8 mouse cellular contexts compared by ENCODE assay signal in the genomic region with DNA sequence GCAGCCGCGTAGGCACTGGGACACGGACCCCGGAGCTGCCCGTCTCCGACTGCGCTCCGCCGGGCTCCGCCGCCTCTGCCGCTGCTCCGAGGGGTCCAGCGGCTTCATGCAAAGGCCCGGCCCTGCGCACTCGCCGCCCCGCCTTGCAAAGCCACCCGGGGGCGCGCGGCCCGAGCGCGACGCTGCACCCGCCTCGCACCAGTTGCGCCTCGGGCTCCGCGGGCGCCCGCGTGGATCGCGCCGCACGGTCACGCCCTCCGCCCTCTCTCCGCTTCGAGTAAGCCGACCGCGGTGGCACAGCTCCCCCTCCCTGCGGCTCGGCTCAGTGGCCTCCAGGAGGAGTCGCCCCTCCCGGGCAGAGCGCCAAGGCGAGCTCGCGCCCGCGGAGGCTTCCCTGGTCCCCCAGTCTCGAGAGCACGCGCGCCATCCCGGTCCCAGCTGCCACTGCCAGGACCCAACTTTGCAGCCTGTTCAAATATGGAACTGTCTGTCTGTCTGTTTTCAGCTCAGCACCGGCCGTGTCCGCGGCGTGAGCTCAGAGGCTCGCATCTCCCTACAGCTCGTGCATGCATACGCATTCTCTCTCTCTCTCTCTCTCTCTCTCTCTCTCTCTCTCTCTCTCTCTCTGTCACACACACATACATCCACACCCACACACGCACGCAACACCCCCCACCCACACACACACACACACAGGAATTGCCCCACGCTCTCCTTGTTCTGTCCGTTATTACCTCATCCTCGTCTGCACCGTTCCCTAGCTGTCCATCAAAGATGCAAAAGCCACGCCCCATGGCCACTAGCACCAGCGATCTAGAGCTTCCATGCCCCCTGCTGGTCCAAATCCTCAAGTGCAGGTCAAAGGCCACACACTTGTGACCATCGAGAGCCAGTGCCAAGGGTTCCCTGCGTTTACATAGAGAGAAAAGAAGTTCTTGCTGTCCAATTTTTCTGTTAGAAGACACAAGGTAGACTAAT. TPM values are rescaled to one million over a fixed set of nuclear protein-coding genes. Genes with fewer than 3 reads are reported as not detected.
DNase-seq lines count a peak whose midpoint lies in the region; ATAC-seq and TF ChIP-seq lines count a peak whose summit lies in the region.

A gene (minus strand): TSS at position 85 of the 978 bp plus-strand sequence.

- intact Hi-C loops in heart, postnatal 36 days (cut with DNase I), result loop anchor here (5.0 kb wide), 2 partner anchors 34 to 69 kb away; no protein-coding TSS in a partner anchor

- H3K27me3 ChIP-seq in forebrain, embryonic 16.5 days (replicated peaks; ENCODE audit: control insufficient read depth, insufficient read depth, low read length), result no peaks in the 10 kb centered on the region
- no peaks in the 10 kb centered on the region for H3K27me3 ChIP-seq in lung, embryonic 14.5 days (ENCODE audit: insufficient read depth, low read length)
- no peaks in the 10 kb centered on the region; the same call in 1 of the 2 replicates for H3K27me3 ChIP-seq in thymus, adult 2 months (ENCODE audit: control insufficient read depth, insufficient read depth, low read length)

- under 1% methylated on average over 58 of the region's 80 CpGs for WGBS in forebrain, embryonic 16.5 days
- under 1% methylated on average over 80 of the region's 80 CpGs for WGBS in lung, embryonic 14.5 days
- under 1% methylated on average over 80 of the region's 80 CpGs for WGBS in olfactory bulb, adult 2 months
- under 1% methylated on average over 80 of the region's 80 CpGs for WGBS in thymus, adult 2 months

- peaks cover 25% of the 10 kb centered on the region for H3K4me1 ChIP-seq in forebrain, embryonic 16.5 days (replicated peaks; ENCODE audit: control insufficient read depth, insufficient read depth, low read length)
- 0 out of 2 replicates have a peak, but pooled peaks cover 7% of the 10 kb centered on the region for H3K4me1 ChIP-seq in lung, embryonic 14.5 days (ENCODE audit: insufficient read depth)
- H3K4me1 ChIP-seq in olfactory bulb, adult 2 months (ENCODE audit: control insufficient read depth, insufficient read depth, low read length), result peaks cover 8% of the 10 kb centered on the region
- no peaks in the 10 kb centered on the region; the same call in 1 of the 2 replicates for H3K4me1 ChIP-seq in thymus, adult 2 months (replicated peaks; ENCODE audit: control insufficient read depth, insufficient read depth, low read length)

- TF ChIP-seq CTCF in layer of hippocampus, adult 2 months (conservative IDR thresholded peaks at IDR 0.05), result peak; percentile 81
- peak; percentile 98 for TF ChIP-seq CTCF in lung, embryonic 14.5 days (IDR thresholded peaks at IDR 0.05; ENCODE audit: low read depth)
- TF ChIP-seq CTCF in olfactory bulb, adult 2 months (IDR thresholded peaks at IDR 0.05; ENCODE audit: insufficient read depth, low read depth, low read length), result peak; percentile 90
- TF ChIP-seq CTCF in thymus, adult 2 months (IDR thresholded peaks at IDR 0.05; ENCODE audit: borderline replicate concordance, control insufficient read depth, extremely low read depth, insufficient read depth, low read length, poor library complexity), result peak; percentile 87

- peak; percentile 89 for ATAC-seq in forebrain, embryonic 16.5 days
- peak; percentile 92 for ATAC-seq in lung, embryonic 14.5 days (ENCODE audit: insufficient read depth)

- peak within 1 kb of the TSS; percentile 86 for H3K9ac ChIP-seq in forebrain, embryonic 16.5 days (replicated peaks; ENCODE audit: low read depth, low read length)
- H3K9ac ChIP-seq in lung, embryonic 14.5 days, result peak within 1 kb of the TSS; percentile 83

- H3K9me3 ChIP-seq in forebrain, embryonic 16.5 days (ENCODE audit: control insufficient read depth, low read length), result no peaks in the 10 kb centered on the region
- H3K9me3 ChIP-seq in lung, embryonic 14.5 days (ENCODE audit: low read depth, low read length), result no peaks in the 10 kb centered on the region

- peak within 1 kb of the TSS; percentile 88 for H3K27ac ChIP-seq in forebrain, embryonic 16.5 days (ENCODE audit: low read length)
- peak within 1 kb of the TSS; percentile 97 for H3K27ac ChIP-seq in layer of hippocampus, adult 2 months
- H3K27ac ChIP-seq in lung, embryonic 14.5 days (ENCODE audit: low read depth), result peak within 1 kb of the TSS; percentile 93
- peak within 1 kb of the TSS; percentile 64 for H3K27ac ChIP-seq in olfactory bulb, adult 2 months (ENCODE audit: insufficient read depth, low read depth, low read length)
- H3K27ac ChIP-seq in thymus, adult 2 months (ENCODE audit: control insufficient read depth, insufficient read depth, low read length), result no peak within 1 kb of the TSS

- H3K4me2 ChIP-seq in forebrain, embryonic 16.5 days (ENCODE audit: low read length), result peak within 1 kb of the TSS; percentile 78
- peak within 1 kb of the TSS; percentile 89 for H3K4me2 ChIP-seq in lung, embryonic 14.5 days

- H3K4me3 ChIP-seq in forebrain, embryonic 16.5 days (replicated peaks; ENCODE audit: low read length), result peak within 1 kb of the TSS; percentile 74
- peak within 1 kb of the TSS; percentile 62 for H3K4me3 ChIP-seq in layer of hippocampus, adult 2 months
- H3K4me3 ChIP-seq in lung, embryonic 14.5 days (ENCODE audit: low read depth, low read length), result peak within 1 kb of the TSS; percentile 72
- peak within 1 kb of the TSS; percentile 69 for H3K4me3 ChIP-seq in olfactory bulb, adult 2 months (ENCODE audit: insufficient read depth, low read depth, low read length)
- H3K4me3 ChIP-seq in thymus, adult 2 months (ENCODE audit: control insufficient read depth, insufficient read depth, low read length), result peak within 1 kb of the TSS; percentile 58

- 0 out of 2 replicates have a peak, but pooled peaks have one; percentile 18 for TF ChIP-seq POLR2A in olfactory bulb, adult 2 months (IDR thresholded peaks at IDR 0.05; ENCODE audit: insufficient read depth, low read depth, low read length)
- no peak for TF ChIP-seq POLR2A in thymus, adult 2 months (IDR thresholded peaks at IDR 0.05; ENCODE audit: control insufficient read depth, extremely low read depth, insufficient read depth, low read length, poor library complexity)

- H3K36me3 ChIP-seq in forebrain, embryonic 16.5 days (ENCODE audit: control insufficient read depth, insufficient read depth), result no peaks in the 10 kb centered on the region
- H3K36me3 ChIP-seq in lung, embryonic 14.5 days (ENCODE audit: insufficient read depth), result 0 out of 2 replicates have a peak, but pooled peaks cover 3% of the 10 kb centered on the region
- H3K36me3 ChIP-seq in thymus, adult 2 months (ENCODE audit: control insufficient read depth, insufficient read depth, low read length), result no peaks in the 10 kb centered on the region

- peak; percentile 95 for DNase-seq in ES-CJ7 (ENCODE audit: low read depth, low spot score)
- peak; percentile 91 for DNase-seq in cerebellum, adult 11-12 months
- peak; percentile 93 to 96 for DNase-seq in heart, postnatal 36 days
- DNase-seq in layer of hippocampus, adult 2 months (ENCODE audit: low spot score in 2 of 2), result peak; percentile 94
- peak; percentile 98 for DNase-seq in lung, embryonic 14.5 days
- peak; percentile 92 for DNase-seq in thymus, adult 2 months

RNA-seq across cellular contexts. Expression of the gene that starts here (rescaled TPM):
- 20.3 and 21.3 TPM in 2 replicates for polyA plus RNA-seq in forebrain, embryonic 16.5 days (2015; fragmentation: Nextera tagmentation; extraction: Ambion mirVana)
- 1 to 10 TPM; 6.4 to 7.8 TPM for total RNA-seq in heart, postnatal 36 days (2021)
- total RNA-seq in layer of hippocampus, adult 2 months (2021), result 10 to 100 TPM; 32.5 to 35.9 TPM
- 17.2 and 17.7 TPM in 2 replicates for polyA plus RNA-seq in lung, embryonic 14.5 days (2014; fragmentation: Nextera tagmentation; extraction: Ambion mirVana)
- polyA plus RNA-seq in olfactory bulb, adult 2 months (2012; ENCODE audit: insufficient read depth, insufficient read length, low replicate concordance, missing spikeins), result not detected in 2 replicates
- polyA plus RNA-seq in thymus, adult 2 months (2012; rRNA removed), result 5.6 and 6.3 TPM in 2 replicates
